Mouse (Mus musculus): ENCODE measurements around the gene Rnd1.

Gene Rnd1

GRCm38 (mm10) chr15:98640157-98640556 lies 37.1 kb downstream of the Rnd1 start:
- DNase-seq (ENCODE audit: low read depth), result no peak

GRCm38 (mm10) chr15:98637155-98637554 lies 40.1 kb downstream of the Rnd1 start:
- DNase-seq (ENCODE audit: low read depth), result no peak

GRCm38 (mm10) chr15:98636517-98636916 lies 40.7 kb downstream of the Rnd1 start:
- no peak for DNase-seq (ENCODE audit: low read depth)

- DNase-seq (ENCODE audit: low read depth), result no peak
These were observed 41.9 kb downstream of the Rnd1 start for GRCm38 (mm10) chr15:98635291-98635841.

GRCm38 (mm10) chr15:98634541-98635081 lies 42.6 kb downstream of the Rnd1 start:
- DNase-seq (ENCODE audit: low read depth), result peak; percentile 88

- no peak for DNase-seq (ENCODE audit: low read depth)
These were observed 43.3 kb downstream of the Rnd1 start for GRCm38 (mm10) chr15:98633822-98634470.

- DNase-seq (ENCODE audit: low read depth), result no peak
These were observed 44.3 kb downstream of the Rnd1 start for GRCm38 (mm10) chr15:98632921-98633320.

GRCm38 (mm10) chr15:98632107-98632744 lies 45.0 kb downstream of the Rnd1 start:
- DNase-seq (ENCODE audit: low read depth), result peak; percentile 86

- DNase-seq (ENCODE audit: low read depth), result peak; percentile 89
These were observed 45.8 kb downstream of the Rnd1 start for GRCm38 (mm10) chr15:98631493-98631892.

GRCm38 (mm10) chr15:98630540-98630939 lies 46.7 kb downstream of the Rnd1 start, which contains the start of gene Cacnb3:
Gene Cacnb3 (plus strand): TSS chr15:98630840.
- no peak for DNase-seq (ENCODE audit: low read depth)

- DNase-seq (ENCODE audit: low read depth), result no peak
These were observed 47.8 kb downstream of the Rnd1 start for GRCm38 (mm10) chr15:98629464-98629863.

- DNase-seq (ENCODE audit: low read depth), result no peak
These were observed 48.5 kb downstream of the Rnd1 start for GRCm38 (mm10) chr15:98628589-98629254.

- DNase-seq (ENCODE audit: low read depth), result no peak
These were observed 50.6 kb downstream of the Rnd1 start for GRCm38 (mm10) chr15:98626487-98627212.

- peak; percentile 73 for DNase-seq (ENCODE audit: low read depth)
These were observed 51.2 kb downstream of the Rnd1 start for GRCm38 (mm10) chr15:98626078-98626477.

GRCm38 (mm10) chr15:98623361-98623821 lies 53.9 kb downstream of the Rnd1 start:
- no peak for DNase-seq (ENCODE audit: low read depth)

- no peak for DNase-seq (ENCODE audit: low read depth)
These were observed 54.5 kb downstream of the Rnd1 start for GRCm38 (mm10) chr15:98622721-98623120.

- no peak for DNase-seq (ENCODE audit: low read depth)
These were observed 55.1 kb downstream of the Rnd1 start for GRCm38 (mm10) chr15:98622199-98622598.

GRCm38 (mm10) chr15:98617176-98617537 lies 60.1 kb downstream of the Rnd1 start:
- peak; percentile 93 for DNase-seq (ENCODE audit: low read depth)

- no peak for DNase-seq (ENCODE audit: low read depth)
These were observed 60.7 kb downstream of the Rnd1 start for GRCm38 (mm10) chr15:98616362-98617175.

GRCm38 (mm10) chr15:98615751-98616150 lies 61.5 kb downstream of the Rnd1 start:
- DNase-seq (ENCODE audit: low read depth), result no peak

- DNase-seq (ENCODE audit: low read depth), result no peak
These were observed 62.3 kb downstream of the Rnd1 start for GRCm38 (mm10) chr15:98614971-98615370.

All from NIH3T3 (cell line).